Mouse (Mus musculus) kidney, embryonic 14.5 days (tissue): ENCODE measurements around the gene Sema3c. TPM values are rescaled to one million over a fixed set of nuclear protein-coding genes. Genes with fewer than 3 reads are reported as not detected.

Experiments used
- ATAC-seq: fragments of 200-750 bp; cut with Nextera tagmentation; 2 replicates; pipeline ENCODE4 v1.8.0; 2017; ENCODE audit warnings: moderate number of reproducible peaks, mild to moderate bottlenecking, moderate TSS enrichment, moderate library complexity; ENCODE audit not compliant: low FRiP score, low TSS enrichment
- H3K27ac ChIP-seq: fragments of 300-500 bp; sonication (generic); 2 replicates; pipeline ENCODE4 v1.5.1; 2014; ENCODE audit warnings: low read depth, mild to moderate bottlenecking, low read length, moderate library complexity, mixed read lengths
- H3K27me3 ChIP-seq: fragments of 300-500 bp; sonication (generic); 2 replicates; pipeline ENCODE4 v1.6.1; 2014; ENCODE audit warnings: mild to moderate bottlenecking, low read length; ENCODE audit not compliant: control insufficient read depth, insufficient read depth
- H3K36me3 ChIP-seq: fragments of 300-500 bp; sonication (generic); 2 replicates; pipeline ENCODE4 v1.6.1; 2014; ENCODE audit warnings: low read length, mixed read lengths; ENCODE audit not compliant: control insufficient read depth, insufficient read depth
- H3K4me1 ChIP-seq: fragments of 300-500 bp; sonication (generic); 2 replicates; pipeline ENCODE4 v1.6.1; 2014; ENCODE audit warnings: low read length, mixed read lengths; ENCODE audit not compliant: control insufficient read depth, insufficient read depth
- H3K4me2 ChIP-seq: fragments of 300-500 bp; sonication (generic); replicated peaks from 2 replicates; pipeline ENCODE4 v1.6.1; 2014; ENCODE audit warnings: low read depth, mild to moderate bottlenecking, low read length
- H3K4me3 ChIP-seq: fragments of 300-500 bp; sonication (generic); 2 replicates; pipeline ENCODE4 v1.5.1; 2014; ENCODE audit warnings: mild to moderate bottlenecking, low read length
- H3K9ac ChIP-seq: fragments of 300-500 bp; sonication (generic); 2 replicates; pipeline ENCODE4 v1.6.1; 2014; ENCODE audit warnings: low read depth, mild to moderate bottlenecking, low read length, moderate library complexity
- H3K9me3 ChIP-seq: fragments of 300-500 bp; sonication (generic); 2 replicates; pipeline ENCODE4 v1.6.1; 2016; ENCODE audit warnings: low read length; ENCODE audit not compliant: control insufficient read depth
- WGBS: fragments of 180-500 bp; shearing (Covaris S2); extraction: QIAGEN DNeasy Blood & Tissue Kit; methylation state at CpG from one replicate; pipeline ENCODE4 v1.1.7; 2014; 5-methylcytosine and 5-hydroxymethylcytosine counted together
- polyA plus RNA-seq: library from polyadenylated mRNA; unstranded; fragments of >200 nt; fragmentation: Nextera tagmentation; extraction: Ambion mirVana; gene quantifications from 2 replicates; pipeline ENCODE4 v1.2.1, GENCODE M21; 2014

Gene Sema3c
- polyA plus RNA-seq, 1 experiment from 2014 or later: 103 TPM

DNA sequence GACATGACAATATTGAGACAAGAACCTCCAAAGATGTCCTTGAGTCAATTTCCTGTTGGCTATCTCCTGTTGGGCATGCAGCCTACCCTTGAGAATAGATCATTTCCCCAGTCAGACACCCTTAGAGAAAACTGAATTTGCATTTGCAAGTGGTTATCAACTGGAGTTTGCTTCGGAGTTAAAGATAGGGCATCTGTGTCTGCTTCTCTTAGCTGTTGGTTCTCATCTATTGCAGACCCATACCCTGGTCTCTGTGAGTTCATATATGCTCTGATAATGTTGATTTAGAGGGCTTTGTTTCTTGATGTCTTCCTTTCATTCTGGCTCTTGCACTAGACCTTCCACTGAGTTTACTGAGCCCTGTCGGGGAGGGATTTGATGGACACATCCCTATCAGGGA, 106.8 kb downstream of the Sema3c start:
- 85% methylated on average over 2 of the region's 2 CpGs for WGBS
- Histone ChIP-seq H3K4me1 (no peaks in the 10 kb centered on the region), H3K4me3 (no peak overlapping the region), H3K9ac (no peak overlapping the region), H3K9me3 (no peaks in the 10 kb centered on the region), H3K4me2 (no peak overlapping the region), H3K27me3 (no peaks in the 10 kb centered on the region), H3K36me3 (peaks cover 4% of the 10 kb centered on the region; the same call in 1 of the 2 replicates), H3K27ac (no peak overlapping the region)
- ATAC-seq: no peak

DNA sequence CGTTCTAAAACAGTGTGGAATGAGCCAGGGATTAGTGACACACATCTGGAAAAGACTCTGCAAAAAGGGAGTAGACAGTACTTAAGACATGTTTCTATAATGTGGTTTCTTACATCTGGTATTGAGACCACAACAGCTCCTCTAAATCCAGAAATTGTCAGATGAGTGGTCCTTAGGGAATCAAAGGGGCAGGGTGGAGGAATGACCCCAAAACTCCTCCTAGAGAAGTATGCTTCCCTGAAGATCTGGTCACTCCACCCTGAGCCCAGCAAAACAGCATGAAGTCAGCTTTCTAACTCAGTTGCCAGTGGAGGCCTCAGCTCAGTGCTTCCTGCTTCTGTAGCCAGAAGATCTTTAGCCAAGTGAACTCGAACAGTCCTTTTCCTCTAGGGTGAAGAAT, 115.0 kb downstream of the Sema3c start:
- peak; percentile 57; the same call in 1 of the 2 replicates for ATAC-seq
- WGBS: 60% methylated on average over 2 of the region's 2 CpGs
- Histone ChIP-seq H3K36me3 (peaks cover 4% of the 10 kb centered on the region; the same call in 1 of the 2 replicates), H3K4me2 (no peak overlapping the region), H3K27ac (no peak overlapping the region), H3K4me3 (no peak overlapping the region), H3K9ac (no peak overlapping the region), H3K27me3 (no peaks in the 10 kb centered on the region), H3K4me1 (no peaks in the 10 kb centered on the region), H3K9me3 (no peaks in the 10 kb centered on the region)

DNA sequence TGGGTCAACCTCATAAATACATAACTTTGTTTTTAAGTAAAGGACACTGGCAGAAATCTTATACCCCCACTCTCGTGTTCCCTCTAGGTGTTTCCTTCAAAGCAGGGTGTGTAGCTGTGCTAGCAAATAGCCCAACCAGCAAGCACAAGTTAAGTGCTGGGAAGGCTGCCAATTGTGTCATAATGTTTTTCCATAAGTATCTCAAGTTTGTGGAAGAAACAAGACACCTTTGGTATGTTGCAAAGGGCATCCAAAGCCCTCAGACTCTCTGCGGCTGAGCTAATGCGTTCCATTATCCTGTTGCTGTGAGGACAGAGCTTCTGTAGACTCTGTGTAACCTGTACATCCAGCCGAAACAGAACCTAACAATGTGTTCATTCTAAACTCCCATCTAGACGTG, 115.5 kb downstream of the Sema3c start:
- no peak overlapping the region for H3K4me2 ChIP-seq
- H3K9me3 ChIP-seq: no peaks in the 10 kb centered on the region
- H3K27ac ChIP-seq: no peak overlapping the region
- H3K4me3 ChIP-seq: no peak overlapping the region
- no peaks in the 10 kb centered on the region for H3K27me3 ChIP-seq
- WGBS: 66% methylated on average over 5 of the region's 5 CpGs
- no peak overlapping the region for H3K9ac ChIP-seq
- H3K4me1 ChIP-seq: no peaks in the 10 kb centered on the region
- H3K36me3 ChIP-seq: peaks cover 4% of the 10 kb centered on the region; the same call in 1 of the 2 replicates
- 0 out of 2 replicates have a peak, but pooled peaks have one; percentile 32 for ATAC-seq

DNA sequence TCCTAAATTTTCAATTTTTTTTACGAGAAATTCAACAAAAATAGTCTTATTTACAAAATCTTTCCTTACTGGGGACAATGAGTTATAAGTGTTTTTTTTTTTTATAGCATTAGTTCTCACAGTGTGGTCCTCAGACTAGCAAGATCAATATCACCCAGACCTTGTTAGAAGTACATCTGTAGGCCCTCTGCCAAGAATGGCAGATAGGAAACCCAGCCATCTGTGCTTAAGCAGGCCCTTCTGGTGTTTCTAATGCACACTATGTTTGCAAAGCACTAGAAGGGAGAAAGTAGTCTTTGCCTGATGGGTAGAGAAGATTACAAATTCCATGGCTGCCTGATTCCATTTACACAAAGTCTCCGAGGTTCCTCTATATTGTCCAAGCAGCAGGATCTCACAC, 121.3 kb downstream of the Sema3c start:
- Histone ChIP-seq H3K9ac (no peak overlapping the region), H3K27ac (no peak overlapping the region), H3K36me3 (no peaks in the 10 kb centered on the region; the same call in 1 of the 2 replicates), H3K4me2 (no peak overlapping the region), H3K4me1 (no peaks in the 10 kb centered on the region), H3K9me3 (no peaks in the 10 kb centered on the region), H3K4me3 (no peak overlapping the region), H3K27me3 (no peaks in the 10 kb centered on the region)
- no peak for ATAC-seq
- 77% methylated on average over 2 of the region's 2 CpGs for WGBS

DNA sequence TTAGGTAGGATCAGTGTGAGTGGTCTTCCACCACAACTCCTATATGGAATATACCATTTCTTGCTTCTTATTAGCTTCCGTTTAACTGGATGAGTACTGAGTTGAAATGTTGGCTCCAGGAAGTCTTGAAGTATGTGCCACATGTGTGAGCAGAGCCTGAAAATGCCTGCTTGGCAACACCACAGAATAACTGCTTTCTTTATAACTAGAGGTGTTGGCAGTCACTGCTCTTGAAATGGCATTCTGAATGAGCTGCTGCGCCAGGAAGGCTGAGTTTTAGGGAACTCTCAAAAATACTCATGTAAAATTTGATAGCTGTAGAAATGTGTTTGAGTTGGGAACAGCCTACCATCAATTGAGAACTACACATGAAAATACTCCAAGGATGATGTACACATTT, 124.8 kb downstream of the Sema3c start:
- Histone ChIP-seq H3K9me3 (no peaks in the 10 kb centered on the region), H3K4me3 (no peak overlapping the region), H3K27ac (no peak overlapping the region), H3K9ac (no peak overlapping the region), H3K36me3 (no peaks in the 10 kb centered on the region; the same call in 1 of the 2 replicates), H3K27me3 (no peaks in the 10 kb centered on the region), H3K4me2 (no peak overlapping the region), H3K4me1 (no peaks in the 10 kb centered on the region)
- WGBS: 93% methylated on average over 2 of the region's 2 CpGs
- ATAC-seq: no peak

DNA sequence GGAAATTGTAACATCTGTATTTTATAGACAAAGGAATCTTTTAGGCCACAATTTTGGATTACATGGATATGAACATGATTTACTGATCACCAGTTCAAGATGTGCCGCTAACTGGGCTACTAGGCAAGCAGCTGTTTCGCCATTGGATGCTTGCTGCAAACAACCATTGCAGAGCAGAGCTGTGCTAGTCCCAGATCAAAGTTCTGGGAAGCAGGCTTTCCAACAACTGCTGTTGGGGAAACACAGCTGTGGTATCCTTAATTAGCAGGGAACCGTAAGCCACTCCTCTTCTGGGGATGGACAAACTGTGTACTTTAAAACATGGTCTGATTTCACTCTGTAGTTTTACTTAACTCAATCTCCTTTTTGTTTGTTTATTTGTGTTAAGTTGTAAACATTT, 130.1 kb downstream of the Sema3c start:
- H3K4me1 ChIP-seq: 0 out of 2 replicates have a peak, but pooled peaks cover 3% of the 10 kb centered on the region
- H3K36me3 ChIP-seq: no peaks in the 10 kb centered on the region
- no peak overlapping the region for H3K27ac ChIP-seq
- no peak for ATAC-seq
- 25% methylated on average over 3 of the region's 3 CpGs for WGBS
- no peaks in the 10 kb centered on the region for H3K9me3 ChIP-seq
- H3K27me3 ChIP-seq: no peaks in the 10 kb centered on the region
- H3K9ac ChIP-seq: no peak overlapping the region
- H3K4me2 ChIP-seq: no peak overlapping the region
- no peak overlapping the region for H3K4me3 ChIP-seq

DNA sequence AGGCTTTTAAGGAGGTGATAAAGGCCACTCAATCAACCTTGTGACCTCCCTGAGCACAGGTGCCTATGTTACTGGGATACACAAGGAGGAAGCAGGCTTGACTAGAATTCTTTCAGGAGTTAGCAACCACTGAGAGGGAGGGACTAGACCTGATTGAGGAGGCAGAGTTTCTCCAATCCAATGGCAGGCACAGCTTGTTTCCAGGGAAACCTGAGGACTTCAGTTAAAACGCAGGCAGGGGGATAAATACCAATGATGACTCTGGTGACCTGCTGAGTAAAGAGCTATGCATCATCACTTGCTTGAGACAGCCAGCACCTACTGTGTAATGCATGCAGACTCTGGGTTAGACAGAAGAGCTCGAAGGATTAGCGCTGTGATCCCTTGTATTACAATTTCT, 133.0 kb downstream of the Sema3c start:
- Histone ChIP-seq H3K4me3 (no peak overlapping the region), H3K9ac (no peak overlapping the region), H3K27ac (no peak overlapping the region), H3K4me2 (no peak overlapping the region), H3K4me1 (0 out of 2 replicates have a peak, but pooled peaks cover 3% of the 10 kb centered on the region), H3K36me3 (no peaks in the 10 kb centered on the region), H3K9me3 (no peaks in the 10 kb centered on the region), H3K27me3 (no peaks in the 10 kb centered on the region)
- WGBS: 69% methylated on average over 3 of the region's 3 CpGs
- ATAC-seq: no peak

DNA sequence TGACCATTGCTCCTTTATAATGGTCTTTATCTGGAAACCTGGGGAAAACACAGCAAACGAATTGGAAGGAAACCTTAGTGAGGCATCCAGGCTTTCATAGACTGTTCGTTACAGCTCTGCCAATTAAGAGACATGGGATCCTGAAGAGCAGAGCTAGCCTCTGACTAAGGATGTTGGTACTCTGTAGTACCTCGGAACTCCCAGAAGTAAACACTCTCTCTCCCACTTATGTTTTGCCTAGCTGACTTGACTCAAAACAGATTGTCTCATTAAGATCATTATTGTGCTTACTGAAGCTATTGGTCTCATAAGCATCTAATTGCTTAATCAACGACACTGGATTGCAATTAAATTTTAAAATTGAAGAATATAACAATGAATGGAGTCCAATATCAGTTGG, 138.3 kb downstream of the Sema3c start:
- peaks cover 3% of the 10 kb centered on the region; the same call in 1 of the 2 replicates for H3K36me3 ChIP-seq
- H3K27ac ChIP-seq: no peak overlapping the region
- H3K9me3 ChIP-seq: no peaks in the 10 kb centered on the region
- H3K9ac ChIP-seq: no peak overlapping the region
- H3K4me2 ChIP-seq: no peak overlapping the region
- no peaks in the 10 kb centered on the region for H3K27me3 ChIP-seq
- ATAC-seq: no peak
- 0 out of 2 replicates have a peak, but pooled peaks cover 3% of the 10 kb centered on the region for H3K4me1 ChIP-seq
- no peak overlapping the region for H3K4me3 ChIP-seq
- 79% methylated on average over 4 of the region's 4 CpGs for WGBS

DNA sequence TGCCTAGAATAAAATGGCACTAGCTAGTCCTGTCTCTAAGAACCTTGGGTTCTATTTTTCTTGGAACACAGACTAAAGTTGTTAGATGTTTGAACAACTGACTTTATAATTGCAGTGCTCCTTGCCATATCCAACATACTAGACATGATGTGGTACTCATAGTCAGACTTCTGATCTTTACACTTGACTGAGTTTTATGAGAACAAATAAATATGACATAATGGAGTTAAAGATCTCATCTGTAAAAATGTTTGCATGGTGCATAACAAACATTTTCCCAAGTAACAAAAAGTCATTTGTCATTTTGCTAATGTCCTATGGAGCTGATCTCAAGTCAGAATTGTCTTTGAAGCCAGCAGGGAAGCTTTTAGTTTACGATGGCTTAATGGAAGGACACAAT, 141.1 kb downstream of the Sema3c start:
- H3K4me1 ChIP-seq: no peaks in the 10 kb centered on the region
- WGBS: 41% methylated on average over 1 of the region's 1 CpGs
- peak; percentile 39; the same call in 1 of the 2 replicates for ATAC-seq

More for the DNA sequence above, 141.1 kb downstream of the Sema3c start:
- no peaks in the 10 kb centered on the region for H3K27me3 ChIP-seq
- no peak overlapping the region for H3K9ac ChIP-seq
- no peak overlapping the region for H3K4me3 ChIP-seq
- no peak overlapping the region for H3K27ac ChIP-seq
- H3K36me3 ChIP-seq: peaks cover 11% of the 10 kb centered on the region; the same call in 1 of the 2 replicates
- no peak overlapping the region for H3K4me2 ChIP-seq
- no peaks in the 10 kb centered on the region for H3K9me3 ChIP-seq
